Comparison of ENCODE assay signal across 8 mouse cellular contexts in the genomic region with DNA sequence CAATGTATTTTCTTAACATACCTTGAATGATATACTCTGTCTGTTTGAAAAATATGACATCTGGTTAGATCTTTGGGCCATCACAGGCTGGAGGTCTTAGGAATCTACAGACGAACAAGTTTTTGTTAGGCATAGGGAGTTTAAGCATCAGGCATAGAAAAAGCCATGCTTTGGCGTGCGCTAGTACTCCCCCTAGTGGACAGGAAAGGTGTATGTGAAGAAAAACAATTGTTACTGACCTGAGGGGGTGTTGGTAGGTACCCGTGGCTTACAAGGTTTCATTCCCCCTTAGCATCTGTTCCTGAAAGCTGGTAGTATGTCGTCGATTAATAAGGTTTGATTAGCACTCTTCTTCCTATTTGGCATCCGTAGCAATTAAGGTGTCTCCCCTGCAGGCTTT. TPM values are rescaled to one million over a fixed set of nuclear protein-coding genes. Genes with fewer than 3 reads are reported as not detected.
DNase-seq lines count a peak whose midpoint lies in the region; ATAC-seq lines count a peak whose summit lies in the region.

No protein-coding gene starts in this region.

- 7% methylated on average over 7 of the region's 7 CpGs for WGBS in kidney, embryonic 16.5 days

- no peak overlapping the region for H3K27ac ChIP-seq in kidney, embryonic 16.5 days (ENCODE audit: low read length)

- no peak overlapping the region for H3K4me2 ChIP-seq in kidney, embryonic 16.5 days (replicated peaks; ENCODE audit: low read depth, low read length)

- no peaks in the 10 kb centered on the region for H3K36me3 ChIP-seq in kidney, embryonic 16.5 days (ENCODE audit: insufficient read depth, low read length)

- H3K9ac ChIP-seq in kidney, embryonic 16.5 days (replicated peaks; ENCODE audit: low read length): no peak overlapping the region

- no peaks in the 10 kb centered on the region for H3K27me3 ChIP-seq in kidney, embryonic 16.5 days (ENCODE audit: insufficient read depth, low read length)

- no peaks in the 10 kb centered on the region for H3K4me1 ChIP-seq in kidney, embryonic 16.5 days (ENCODE audit: insufficient read depth, low read length)

- H3K4me3 ChIP-seq in kidney, embryonic 16.5 days (ENCODE audit: low read length): no peak overlapping the region

- peak; percentile 35 for DNase-seq in kidney, adult 18-20 months
- DNase-seq in brain, adult 2 months (ENCODE audit: low read depth, low spot score): peak; percentile 76
- peak; percentile 80 for DNase-seq in mesoderm, embryonic 11.5 days (ENCODE audit: low read depth, low spot score)
- peak; percentile 16 to 74 for DNase-seq in thymus, postnatal 10 days (ENCODE audit: low spot score in 2 of 2)

- H3K9me3 ChIP-seq in kidney, embryonic 16.5 days (ENCODE audit: low read length): 0 out of 2 replicates have a peak, but pooled peaks cover 3% of the 10 kb centered on the region

- no peak for ATAC-seq in kidney, embryonic 16.5 days (ENCODE audit: low FRiP score, low TSS enrichment)
- peak; percentile 90 for ATAC-seq in CD4-positive, CD25-positive, alpha-beta regulatory T cell, adult 4 months
- peak; percentile 68; the same call in 1 of the 2 replicates for ATAC-seq in erythroid progenitor cell, adult 5-6 weeks (replicated peaks; ENCODE audit: low FRiP score, poor library complexity, severe bottlenecking)
- ATAC-seq in inflammation-experienced regulatory T-cells, adult 6 months: peak; percentile 65

RNA-seq across cellular contexts. Expression of a gene that starts 13.7 kb away (rescaled TPM):
- polyA plus RNA-seq in kidney, embryonic 16.5 days (2015; fragmentation: Nextera tagmentation; extraction: Ambion mirVana): 0.95 and 1.1 TPM in 2 replicates
- 10 to 100 TPM; 23.6 to 29.0 TPM for polyA plus RNA-seq in CD4-positive, CD25-positive, alpha-beta regulatory T cell, adult 4 months (2017; shearing (Covaris generic))
- total RNA-seq in erythroid progenitor cell, adult 5-6 weeks (2015; ENCODE audit: low replicate concordance): 18.4 and 29.9 TPM in 2 replicates
- total RNA-seq in erythroid progenitor cell, adult 5-6 weeks (2017; ENCODE audit: low replicate concordance): 8.7 and 9.5 TPM in 2 replicates
- 10 to 100 TPM; 21.8 to 22.9 (median 22.5) TPM for polyA plus RNA-seq in inflammation-experienced regulatory T-cells, adult 6 months (2017; shearing (Covaris generic))

Comparison
In these comparisons a context has a peak if more than half of its experiments do, and no peak if none do; other contexts are left out.
1. RNA of a gene that starts 13.7 kb away (polyA plus RNA-seq): 23.6 to 29.0 TPM in CD4-positive, CD25-positive, alpha-beta regulatory T cell, adult 4 months and 21.8 to 22.9 TPM in inflammation-experienced regulatory T-cells, adult 6 months; 0.95 to 1.1 TPM in kidney, embryonic 16.5 days; every median in the first group is over 10 times any median in the second.
2. Peak in every context shown above with its lines, with median percentiles within 50 percentile points of each other: DNase-seq.